Mouse (Mus musculus) midbrain, embryonic 11.5 days (tissue): ENCODE measurements at regions not wholly inside any gene's neighbourhood (a gene's known extent, or its start where the extent isn't known, plus 50 kb on each side); places are given as distances from the start of the nearest gene placed in this dataset.

Experiments used
- ATAC-seq: fragments of 200-750 bp; cut with Nextera tagmentation; 2 replicates; pipeline ENCODE4 v1.8.0; 2017; ENCODE audit warnings: moderate TSS enrichment, moderate library complexity; ENCODE audit not compliant: low FRiP score
- DNase-seq: peaks from one replicate; pipeline ENCODE4 v3.0.0; 2015; ENCODE audit warnings: low spot score; ENCODE audit errors: missing footprints
- H3K27ac ChIP-seq: fragments of 300-500 bp; sonication (generic); 2 replicates; pipeline ENCODE4 v1.5.1; 2014; ENCODE audit warnings: low read depth, low read length
- H3K27me3 ChIP-seq: fragments of 300-500 bp; sonication (generic); 2 replicates; pipeline ENCODE4 v1.6.1; 2014; ENCODE audit warnings: mild to moderate bottlenecking, low read length, moderate library complexity, mixed read lengths; ENCODE audit not compliant: control insufficient read depth, insufficient read depth
- H3K36me3 ChIP-seq: fragments of 300-500 bp; sonication (generic); 2 replicates; pipeline ENCODE4 v1.6.1; 2014; ENCODE audit warnings: mild to moderate bottlenecking, low read length, moderate library complexity, mixed read lengths; ENCODE audit not compliant: control insufficient read depth, insufficient read depth
- H3K4me1 ChIP-seq: fragments of 300-500 bp; sonication (generic); 2 replicates; pipeline ENCODE4 v1.6.1; 2014; ENCODE audit warnings: low read length; ENCODE audit not compliant: control insufficient read depth, insufficient read depth
- H3K4me2 ChIP-seq: fragments of 300-500 bp; sonication (generic); 2 replicates; pipeline ENCODE4 v1.6.1; 2014; ENCODE audit warnings: mild to moderate bottlenecking, moderate library complexity
- H3K4me3 ChIP-seq: fragments of 300-500 bp; sonication (generic); 2 replicates; pipeline ENCODE4 v1.5.1; 2014; ENCODE audit warnings: low read depth, low read length
- H3K9ac ChIP-seq: fragments of 300-500 bp; sonication (generic); 2 replicates; pipeline ENCODE4 v1.6.1; 2014; ENCODE audit warnings: low read length
- H3K9me3 ChIP-seq: fragments of 300-500 bp; sonication (generic); 2 replicates; pipeline ENCODE4 v1.6.1; 2016; ENCODE audit warnings: low read length; ENCODE audit not compliant: control insufficient read depth
- WGBS: fragments of 180-500 bp; shearing (Covaris S2); extraction: QIAGEN DNeasy Blood & Tissue Kit; methylation state at CpG from one replicate; pipeline ENCODE4 v1.1.7; 2014; 5-methylcytosine and 5-hydroxymethylcytosine counted together

DNA sequence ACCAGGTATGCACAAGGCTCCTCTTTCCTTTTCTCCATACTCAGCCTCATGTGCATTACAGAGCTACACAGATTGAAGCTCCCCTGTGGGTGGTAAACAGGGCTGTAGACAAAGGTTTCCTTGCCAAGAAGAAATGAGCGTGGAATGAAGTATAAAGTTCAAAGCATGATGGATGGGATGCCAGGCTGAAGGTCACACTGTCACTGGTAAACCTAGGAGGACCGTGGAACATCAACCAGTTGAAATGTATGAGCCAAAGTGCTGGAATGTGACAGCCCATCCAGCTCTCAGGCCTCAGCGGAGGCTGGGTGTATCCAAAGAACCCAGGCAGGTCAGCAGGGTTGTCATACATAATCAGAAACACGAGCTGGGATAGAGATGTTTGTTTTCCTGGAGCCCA lies 381.0 kb downstream of the Irx1 start:
- H3K9ac ChIP-seq, result no peak overlapping the region
- H3K4me2 ChIP-seq, result no peak overlapping the region
- H3K4me3 ChIP-seq, result no peak overlapping the region
- no peaks in the 10 kb centered on the region for H3K9me3 ChIP-seq
- WGBS, result 72% methylated on average over 4 of the region's 4 CpGs
- no peak for ATAC-seq
- no peak for DNase-seq
- no peaks in the 10 kb centered on the region for H3K36me3 ChIP-seq
- H3K27me3 ChIP-seq, result no peaks in the 10 kb centered on the region
- no peak overlapping the region for H3K27ac ChIP-seq
- H3K4me1 ChIP-seq, result no peaks in the 10 kb centered on the region

- Histone ChIP-seq H3K27ac (no peak overlapping the region), H3K36me3 (no peaks in the 10 kb centered on the region), H3K4me1 (no peaks in the 10 kb centered on the region), H3K27me3 (no peaks in the 10 kb centered on the region; the same call in 1 of the 2 replicates), H3K4me3 (no peak overlapping the region), H3K9ac (no peak overlapping the region), H3K9me3 (no peaks in the 10 kb centered on the region), H3K4me2 (no peak overlapping the region)
- DNase-seq (no peak), ATAC-seq (no peak)
- 76% methylated on average over 6 of the region's 6 CpGs for WGBS
Measured at GRCm38 (mm10) chr13:71565895-71566294, 397.6 kb downstream of the Irx1 start.

GRCm38 (mm10) chr13:71565388-71565787 lies 398.1 kb downstream of the Irx1 start:
- Histone ChIP-seq H3K4me2 (no peak overlapping the region), H3K27ac (no peak overlapping the region), H3K9me3 (no peaks in the 10 kb centered on the region), H3K4me1 (no peaks in the 10 kb centered on the region), H3K27me3 (no peaks in the 10 kb centered on the region; the same call in 1 of the 2 replicates), H3K36me3 (no peaks in the 10 kb centered on the region), H3K9ac (no peak overlapping the region), H3K4me3 (no peak overlapping the region)
- no peak for ATAC-seq
- no peak for DNase-seq
- WGBS, result 87% methylated on average over 7 of the region's 7 CpGs

DNA sequence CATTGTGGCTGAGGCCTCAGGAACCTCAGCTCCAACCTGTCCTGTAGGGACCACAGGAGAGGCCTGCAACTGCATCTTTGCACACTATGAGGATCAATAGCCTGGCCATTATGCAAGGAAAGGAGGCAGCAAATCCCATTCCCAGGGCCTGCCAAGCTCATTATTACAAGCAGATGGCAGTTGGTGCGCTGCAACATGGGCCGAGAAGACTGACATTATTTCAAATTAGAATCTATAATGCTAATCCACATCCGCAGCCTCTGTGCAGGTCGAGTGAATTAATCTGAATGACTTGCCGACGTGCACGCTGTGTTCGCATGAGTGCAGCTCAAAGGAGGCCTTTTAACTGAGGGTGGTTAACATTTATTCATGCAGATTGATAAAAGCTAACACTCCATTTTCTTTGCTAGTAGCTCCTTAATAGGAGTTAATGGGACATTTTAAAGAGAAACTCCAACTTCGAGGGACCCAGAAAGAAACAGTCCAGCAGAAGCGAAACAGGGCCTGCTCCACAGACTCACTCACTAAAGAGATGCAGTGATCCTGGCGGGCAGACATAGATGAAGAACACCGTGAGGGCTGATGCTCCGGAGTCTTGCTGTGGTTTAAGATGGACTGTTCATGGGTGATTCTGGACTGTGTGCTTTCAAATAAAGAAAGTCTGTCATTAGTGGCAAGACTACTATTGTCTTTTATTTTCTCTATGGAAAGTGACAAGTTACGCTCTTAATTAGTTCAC lies 404.9 kb downstream of the Irx1 start:
- no peak overlapping the region for H3K4me2 ChIP-seq
- no peak overlapping the region for H3K9ac ChIP-seq
- peaks cover 9% of the 10 kb centered on the region for H3K4me1 ChIP-seq
- H3K4me3 ChIP-seq, result no peak overlapping the region
- no peak overlapping the region; the same call in 1 of the 2 replicates for H3K27ac ChIP-seq
- H3K36me3 ChIP-seq, result no peaks in the 10 kb centered on the region
- H3K27me3 ChIP-seq, result peaks cover 3% of the 10 kb centered on the region; the same call in 1 of the 2 replicates
- peak; percentile 84 for DNase-seq
- 35% methylated on average over 14 of the region's 14 CpGs for WGBS
- no peaks in the 10 kb centered on the region for H3K9me3 ChIP-seq
- ATAC-seq, result peak; percentile 77

- no peak overlapping the region for H3K9ac ChIP-seq
- WGBS, result 82% methylated on average over 6 of the region's 6 CpGs
- no peaks in the 10 kb centered on the region for H3K36me3 ChIP-seq
- no peak overlapping the region for H3K4me2 ChIP-seq
- no peak overlapping the region for H3K27ac ChIP-seq
- H3K27me3 ChIP-seq, result peaks cover 3% of the 10 kb centered on the region; the same call in 1 of the 2 replicates
- DNase-seq, result no peak
- H3K4me1 ChIP-seq, result peaks cover 9% of the 10 kb centered on the region
- ATAC-seq, result no peak
- no peak overlapping the region for H3K4me3 ChIP-seq
- no peaks in the 10 kb centered on the region for H3K9me3 ChIP-seq
Measured at GRCm38 (mm10) chr13:71555471-71555870, 408.1 kb downstream of the Irx1 start.

GRCm38 (mm10) chr13:71550109-71550508 lies 413.4 kb downstream of the Irx1 start:
- no peak overlapping the region for H3K9ac ChIP-seq
- no peak overlapping the region for H3K27ac ChIP-seq
- DNase-seq (no peak), ATAC-seq (no peak)
- H3K36me3 ChIP-seq, result no peaks in the 10 kb centered on the region
- H3K4me1 ChIP-seq, result no peaks in the 10 kb centered on the region
- no peaks in the 10 kb centered on the region for H3K9me3 ChIP-seq
- H3K4me3 ChIP-seq, result no peak overlapping the region
- 50% methylated on average over 1 of the region's 1 CpGs for WGBS
- H3K4me2 ChIP-seq, result no peak overlapping the region
- no peaks in the 10 kb centered on the region for H3K27me3 ChIP-seq

- Histone ChIP-seq H3K27me3 (no peaks in the 10 kb centered on the region), H3K9ac (no peak overlapping the region), H3K36me3 (no peaks in the 10 kb centered on the region), H3K9me3 (no peaks in the 10 kb centered on the region), H3K4me3 (no peak overlapping the region), H3K27ac (no peak overlapping the region), H3K4me2 (no peak overlapping the region), H3K4me1 (no peaks in the 10 kb centered on the region)
- WGBS, result 88% methylated on average over 10 of the region's 10 CpGs
- DNase-seq, result no peak
- no peak for ATAC-seq
Measured at GRCm38 (mm10) chr13:71549206-71549831, 414.2 kb downstream of the Irx1 start.

GRCm38 (mm10) chr13:71538226-71538625 lies 425.3 kb downstream of the Irx1 start:
- ATAC-seq, result no peak
- Histone ChIP-seq H3K27ac (no peak overlapping the region), H3K4me2 (no peak overlapping the region), H3K4me3 (no peak overlapping the region), H3K36me3 (no peaks in the 10 kb centered on the region), H3K9ac (no peak overlapping the region), H3K9me3 (no peaks in the 10 kb centered on the region), H3K27me3 (no peaks in the 10 kb centered on the region), H3K4me1 (no peaks in the 10 kb centered on the region)
- no peak for DNase-seq
- 84% methylated on average over 4 of the region's 4 CpGs for WGBS

- Histone ChIP-seq H3K27me3 (no peaks in the 10 kb centered on the region), H3K9me3 (no peaks in the 10 kb centered on the region), H3K27ac (no peak overlapping the region), H3K4me3 (no peak overlapping the region), H3K9ac (no peak overlapping the region), H3K36me3 (no peaks in the 10 kb centered on the region), H3K4me2 (no peak overlapping the region), H3K4me1 (peaks cover 2% of the 10 kb centered on the region)
- WGBS, result 81% methylated on average over 7 of the region's 7 CpGs
- DNase-seq, result no peak
- ATAC-seq, result no peak
Measured at GRCm38 (mm10) chr13:71532796-71533351, 430.6 kb downstream of the Irx1 start.
